Mouse (Mus musculus) E14TG2a.4 (cell line): ENCODE results near the gene Olfr506.

Experiments used
- CTCF ChIP-seq: conservative IDR thresholded peaks from 2 replicates; pipeline ENCODE4 v1.5.1; 2014; ENCODE audit warnings: low read length
- NANOG ChIP-seq: IDR thresholded peaks from 2 replicates; pipeline ENCODE4 v1.6.1; 2014; ENCODE audit warnings: borderline replicate concordance, low read length, mixed read lengths
- POU5F1 ChIP-seq: IDR thresholded peaks from 2 replicates; pipeline ENCODE4 v1.6.1; 2014; ENCODE audit warnings: low read length, borderline replicate concordance

DNA sequence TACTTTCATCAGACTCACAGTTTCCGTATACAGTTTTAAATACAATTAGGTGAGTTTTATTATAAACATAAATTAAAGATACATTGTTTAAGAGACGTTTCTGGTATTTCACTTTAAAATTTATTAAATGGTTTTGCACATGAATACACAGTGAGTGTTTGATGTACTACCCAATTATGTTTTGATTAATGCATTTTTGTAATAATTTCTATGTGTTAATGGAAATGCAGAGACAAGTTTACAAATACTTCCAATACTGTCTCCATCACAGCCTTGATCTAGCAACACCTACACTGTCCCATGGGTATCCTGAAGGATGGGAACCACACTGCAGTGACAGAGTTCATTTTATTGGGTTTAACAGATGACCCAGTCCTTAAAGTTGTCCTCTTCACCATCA is 10.9 kb downstream of the Olfr506 start, which contains the start of gene Olfr507:
- TF ChIP-seq CTCF (no peak), NANOG (no peak), POU5F1 (no peak)
